Mouse (Mus musculus): ENCODE data around the gene Krtap6-1.
"Not testable (repeated sequence)": the region's sequence is repeated elsewhere in the genome, so short reads cannot be mapped to it uniquely, and the experiment has no call there.

The Krtap6-1 gene

DNA sequence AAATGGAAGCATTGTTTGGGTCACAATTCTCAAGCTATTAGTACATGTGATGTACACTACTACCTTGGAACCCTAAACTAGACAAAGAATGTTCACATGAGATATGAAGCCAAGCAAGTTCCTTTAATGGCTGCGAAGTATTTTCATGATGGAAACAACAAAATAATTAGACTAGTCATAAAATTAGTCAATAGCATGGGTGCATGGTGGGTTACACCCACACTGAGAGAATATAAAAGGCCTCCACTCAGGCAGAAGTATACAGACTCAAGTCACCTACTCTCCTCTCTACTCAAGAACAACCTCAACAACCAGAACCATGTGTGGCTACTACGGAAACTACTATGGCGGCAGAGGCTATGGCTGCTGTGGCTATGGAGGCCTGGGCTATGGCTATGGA, at the start of gene Krtap6-1:
Gene Krtap6-1 (plus strand): TSS at position 301 of the 400 bp plus-strand sequence.
- in situ Hi-C loops (cut with MseI, MboI) = not testable (repeated sequence)

DNA sequence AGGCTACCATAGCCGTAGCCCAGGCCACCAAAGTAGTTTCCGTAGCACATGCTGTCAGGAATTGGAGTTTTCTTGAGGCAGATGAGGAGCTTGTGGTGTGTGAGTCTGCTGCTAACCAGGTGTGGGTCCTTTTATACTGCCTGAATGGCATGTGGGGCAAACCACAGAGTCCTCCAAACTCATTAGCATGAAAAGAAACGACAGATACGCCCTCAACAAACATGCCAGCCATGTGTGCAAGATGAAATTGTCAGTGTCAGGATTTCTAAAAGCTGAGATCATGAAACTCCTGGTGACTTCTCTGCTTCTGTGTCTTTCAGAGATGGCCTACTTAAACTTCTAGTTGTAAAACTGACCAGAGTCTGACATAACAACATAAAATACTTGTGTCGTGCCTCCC, 20.8 kb upstream of the Krtap6-1 start, which contains the start of gene Krtap22-2:
Gene Krtap22-2 (minus strand): TSS at position 101 of the 400 bp plus-strand sequence.
- in situ Hi-C loops (cut with MseI, MboI) = no loop called here

DNA sequence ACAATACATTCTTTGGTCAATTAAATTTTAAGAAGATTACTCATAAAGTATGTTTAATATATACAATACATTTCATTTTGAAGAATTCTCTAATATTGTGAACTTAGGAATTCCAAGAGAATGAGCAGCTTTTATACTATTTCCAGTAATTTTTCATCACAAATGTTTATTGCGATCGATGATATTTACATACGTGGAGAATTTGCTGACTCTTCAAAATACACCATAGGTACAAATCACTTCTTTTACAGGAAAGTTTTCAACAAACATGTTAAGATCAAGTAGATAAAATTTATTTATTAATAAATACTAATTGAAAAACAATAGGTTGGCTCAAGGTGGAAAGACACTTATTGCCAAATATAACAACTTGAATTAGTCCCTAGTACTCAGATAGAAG, 17.5 kb upstream of the Krtap6-1 start:
- in situ Hi-C loops (cut with MseI, MboI) = no loop called here

- in situ Hi-C loops (cut with MseI, MboI) = not testable (repeated sequence)
Observed at GRCm38 (mm10) chr16:89014984-89015383, 16.5 kb upstream of the Krtap6-1 start, which contains the start of gene Gm10229. Gm10229 (plus strand) TSS chr16:89015284.

DNA sequence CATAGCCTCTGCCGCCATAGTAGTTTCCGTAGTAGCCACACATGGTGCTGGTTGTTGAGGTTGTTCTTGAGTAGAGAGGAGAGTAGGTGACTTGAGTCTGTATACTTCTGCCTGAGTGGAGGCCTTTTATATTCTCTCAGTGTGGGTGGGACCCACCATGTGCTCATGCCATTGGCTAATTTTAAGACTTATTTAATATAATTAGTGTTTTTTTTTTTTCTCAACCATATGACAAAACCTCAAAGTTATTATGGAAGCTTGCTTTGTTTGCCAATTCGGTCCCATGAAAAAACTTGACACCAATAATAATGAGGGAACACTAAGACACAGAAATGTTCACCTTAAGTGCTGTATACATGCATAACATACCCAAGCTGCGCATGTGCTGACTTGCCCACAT, 9.9 kb downstream of the Krtap6-1 start, which contains the start of gene Gm10228:
Gene Gm10228 (minus strand): TSS at position 101 of the 400 bp plus-strand sequence.
- in situ Hi-C loops (cut with MseI, MboI) = not testable (repeated sequence)

DNA sequence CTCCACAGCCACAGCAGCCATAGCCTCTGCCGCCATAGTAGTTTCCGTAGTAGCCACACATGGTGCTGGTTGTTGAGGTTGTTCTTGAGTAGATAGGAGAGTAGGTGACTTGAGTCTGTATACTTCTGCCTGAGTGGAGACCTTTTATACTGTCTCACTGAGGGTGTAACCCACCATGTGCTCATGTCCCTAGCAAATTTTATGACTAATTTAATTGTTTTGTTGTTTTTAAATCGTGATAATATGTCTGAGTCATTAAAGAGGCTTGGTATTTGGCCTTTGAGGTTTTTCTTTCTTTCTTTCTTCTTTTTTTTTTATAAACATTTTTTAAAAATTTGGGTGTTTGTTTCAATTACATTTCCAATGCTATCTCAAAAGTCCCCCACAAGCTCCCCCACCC, 16.3 kb downstream of the Krtap6-1 start, which contains the start of gene Krtap6-5:
Gene Krtap6-5 (minus strand): TSS at position 101 of the 400 bp plus-strand sequence.
- in situ Hi-C loops (cut with MseI, MboI) = no loop called here

GRCm38 (mm10) chr16:89063902-89064301, 32.4 kb downstream of the Krtap6-1 start, which contains the start of gene 1110025L11Rik:
1110025L11Rik (minus strand) TSS chr16:89064002.
- in situ Hi-C loops (cut with MseI, MboI) = not testable (repeated sequence)

GRCm38 (mm10) chr16:89071041-89071440, 39.5 kb downstream of the Krtap6-1 start:
- in situ Hi-C loops (cut with MseI, MboI) = not testable (repeated sequence)

All from mouse trophoblast stem cell (cell line).